Mouse (Mus musculus): ENCODE measurements around the gene Creld2. TPM values are rescaled to one million over a fixed set of nuclear protein-coding genes. Genes with fewer than 3 reads are reported as not detected.

Creld2 gene
- total RNA-seq, 2 experiments from 2014 or later: 22.1 to 26.3 TPM

- TF ChIP-seq CTCF (IDR thresholded peaks at IDR 0.05): no peak
- Histone ChIP-seq H3K27ac (no peak overlapping the region), H3K4me3 (no peak overlapping the region)
- intact Hi-C loops (cut with DNase I): no loop called here
- no peak for DNase-seq (ENCODE audit: extremely low spot score in 1 of 2, low spot score in 2 of 2)
These were observed 25.5 kb downstream of the Creld2 start for GRCm38 (mm10) chr15:88844966-88845365.

GRCm38 (mm10) chr15:88848661-88849060 lies 29.2 kb downstream of the Creld2 start:
- no peak for DNase-seq (ENCODE audit: extremely low spot score in 1 of 2, low spot score in 2 of 2)
- no peak overlapping the region for H3K27ac ChIP-seq
- TF ChIP-seq CTCF (IDR thresholded peaks at IDR 0.05): no peak
- no peak overlapping the region for H3K4me3 ChIP-seq
- intact Hi-C loops (cut with DNase I): no loop called here

DNA sequence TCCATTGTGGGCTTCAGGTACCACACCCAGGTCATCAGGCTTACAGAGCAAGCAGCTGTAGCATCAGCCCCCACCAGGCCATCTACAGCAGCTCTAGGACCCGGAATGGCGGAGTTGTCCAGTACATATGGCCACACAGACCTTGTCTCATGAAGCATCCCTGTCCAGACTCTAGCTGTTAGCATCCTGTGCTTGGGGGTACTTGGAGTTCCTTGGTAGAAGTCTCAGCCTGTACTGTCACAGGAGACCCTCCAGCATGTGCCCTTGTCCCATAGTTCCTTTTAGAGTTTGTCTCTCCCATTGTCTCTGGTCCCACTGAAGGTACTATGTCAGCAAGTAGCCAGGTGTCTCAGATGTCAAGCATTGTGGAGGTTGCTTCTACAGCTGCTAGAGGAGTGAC lies 30.2 kb downstream of the Creld2 start:
- intact Hi-C loops (cut with DNase I): no loop called here

DNA sequence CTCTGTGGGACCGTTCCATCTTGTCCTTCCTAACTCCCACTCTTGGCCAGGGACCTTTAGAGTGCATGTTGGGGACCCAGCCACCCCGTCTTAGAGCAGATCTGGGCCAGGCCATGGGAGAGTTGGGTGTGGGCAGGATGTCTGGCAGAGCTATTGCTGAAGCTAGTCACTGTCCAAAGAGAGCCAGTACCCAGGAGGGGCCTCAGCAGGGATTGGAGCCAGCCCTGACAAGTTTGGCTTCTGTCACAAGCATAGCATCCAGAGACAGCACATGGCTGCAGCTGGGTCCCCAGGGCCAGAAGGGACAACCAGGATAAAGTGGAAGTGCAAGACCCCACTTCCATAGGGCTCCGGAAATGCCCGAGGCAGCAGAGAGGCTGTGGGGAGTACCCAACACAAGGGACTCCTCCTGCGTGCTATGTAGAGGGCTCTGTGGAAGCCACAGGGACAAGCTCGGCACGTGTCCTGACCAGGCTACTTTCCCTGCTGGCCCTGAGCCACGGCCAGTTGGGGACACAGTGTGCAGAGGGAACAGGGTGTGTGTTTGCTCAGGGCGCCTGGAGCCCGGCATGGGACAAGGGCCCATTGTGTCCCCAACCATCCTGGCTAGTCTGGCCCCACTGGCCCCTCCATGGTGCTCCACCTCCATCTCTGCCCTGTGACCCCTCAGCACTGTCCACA lies 30.8 kb downstream of the Creld2 start:
- Histone ChIP-seq H3K4me3 (no peak overlapping the region), H3K27ac (peak overlapping the region; percentile 83)
- no peak for TF ChIP-seq CTCF (IDR thresholded peaks at IDR 0.05)
- peak; percentile 73 to 78 for DNase-seq (ENCODE audit: extremely low spot score in 1 of 2, low spot score in 2 of 2)
- intact Hi-C loops (cut with DNase I): no loop called here

More for the DNA sequence above, 30.2 kb downstream of the Creld2 start:
- Histone ChIP-seq H3K4me3 (no peak overlapping the region), H3K27ac (peak overlapping the region; percentile 83)
- no peak for DNase-seq (ENCODE audit: extremely low spot score in 1 of 2, low spot score in 2 of 2)
- TF ChIP-seq CTCF (IDR thresholded peaks at IDR 0.05): no peak

- no peak overlapping the region for H3K4me3 ChIP-seq
- TF ChIP-seq CTCF (IDR thresholded peaks at IDR 0.05): no peak
- intact Hi-C loops (cut with DNase I): no loop called here
- no peak for DNase-seq (ENCODE audit: extremely low spot score in 1 of 2, low spot score in 2 of 2)
- peak overlapping the region; percentile 83 for H3K27ac ChIP-seq
These were observed 31.6 kb downstream of the Creld2 start for GRCm38 (mm10) chr15:88851076-88851475.

- Histone ChIP-seq H3K4me3 (no peak overlapping the region), H3K27ac (peak overlapping the region; percentile 83)
- no peak for TF ChIP-seq CTCF (IDR thresholded peaks at IDR 0.05)
- DNase-seq (ENCODE audit: extremely low spot score in 1 of 2, low spot score in 2 of 2): no peak
- intact Hi-C loops (cut with DNase I): no loop called here
These were observed 32.2 kb downstream of the Creld2 start for GRCm38 (mm10) chr15:88851507-88852149.

GRCm38 (mm10) chr15:88853106-88853505 lies 33.7 kb downstream of the Creld2 start:
- intact Hi-C loops (cut with DNase I): no loop called here

GRCm38 (mm10) chr15:88854119-88854968 lies 34.9 kb downstream of the Creld2 start:
- DNase-seq (ENCODE audit: extremely low spot score in 1 of 2, low spot score in 2 of 2): no peak
- intact Hi-C loops (cut with DNase I): no loop called here
- H3K4me3 ChIP-seq: no peak overlapping the region
- TF ChIP-seq CTCF (IDR thresholded peaks at IDR 0.05): no peak
- H3K27ac ChIP-seq: peak overlapping the region; percentile 50; the same call in 1 of the 2 replicates

More at GRCm38 (mm10) chr15:88853106-88853505, 33.7 kb downstream of the Creld2 start:
- no peak for TF ChIP-seq CTCF (IDR thresholded peaks at IDR 0.05)
- no peak overlapping the region for H3K27ac ChIP-seq
- no peak overlapping the region for H3K4me3 ChIP-seq
- DNase-seq (ENCODE audit: extremely low spot score in 1 of 2, low spot score in 2 of 2): no peak

- Histone ChIP-seq H3K27ac (0 out of 2 replicates have a peak overlapping the region, but pooled peaks have one; percentile 28), H3K4me3 (no peak overlapping the region)
- no peak for DNase-seq (ENCODE audit: extremely low spot score in 1 of 2, low spot score in 2 of 2)
- TF ChIP-seq CTCF (IDR thresholded peaks at IDR 0.05): no peak
- intact Hi-C loops (cut with DNase I): no loop called here
These were observed 35.8 kb downstream of the Creld2 start for GRCm38 (mm10) chr15:88854969-88855830.

DNA sequence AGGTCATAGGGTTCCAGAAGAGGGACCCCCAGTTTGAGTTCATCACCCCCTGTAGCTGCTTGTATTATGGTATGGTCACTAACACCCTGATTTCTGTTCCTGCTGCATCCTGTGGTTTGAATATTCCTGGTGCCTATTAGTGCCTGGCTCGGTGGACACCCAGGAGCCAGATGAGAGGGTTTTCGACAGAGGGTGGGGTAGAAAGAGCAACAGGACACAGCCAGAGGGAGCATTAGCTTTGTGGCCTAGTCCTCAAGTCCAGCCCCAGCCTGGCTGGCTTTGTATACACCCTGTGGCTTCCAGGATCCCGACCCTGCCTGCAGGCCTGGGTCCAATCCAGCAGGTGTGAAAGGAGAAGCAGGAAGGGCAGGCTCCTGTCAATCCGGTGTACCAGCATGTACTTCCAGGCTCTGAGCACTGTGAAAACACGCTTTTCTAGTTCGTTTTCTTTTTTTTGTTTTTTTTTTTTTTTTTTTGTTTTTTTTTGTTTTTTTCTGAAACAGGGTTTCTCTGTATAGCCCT lies 36.5 kb downstream of the Creld2 start:
- intact Hi-C loops (cut with DNase I): no loop called here
- Histone ChIP-seq H3K4me3 (no peak overlapping the region), H3K27ac (no peak overlapping the region)
- no peak for TF ChIP-seq CTCF (IDR thresholded peaks at IDR 0.05)
- no peak for DNase-seq (ENCODE audit: extremely low spot score in 1 of 2, low spot score in 2 of 2)

DNA sequence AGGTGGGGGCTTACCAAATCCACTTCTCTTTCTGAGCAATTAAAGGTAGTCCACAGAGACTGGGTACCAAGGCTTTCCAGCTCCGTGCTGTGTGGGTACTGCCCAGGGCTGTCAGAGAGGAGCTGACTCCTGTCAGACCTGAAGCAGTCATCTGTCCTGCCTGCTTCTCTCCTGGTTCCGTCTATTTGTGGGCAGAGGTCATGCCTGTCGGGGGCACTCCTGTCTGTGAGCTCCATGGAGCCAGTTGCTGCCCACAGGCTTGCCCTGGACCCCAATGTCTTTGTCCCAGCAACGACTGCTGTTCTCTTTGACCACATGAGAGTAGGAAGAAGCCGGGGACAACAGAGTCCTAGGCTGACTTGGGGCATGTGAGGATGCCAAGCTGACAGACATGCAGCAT lies 37.2 kb downstream of the Creld2 start:
- no peak for TF ChIP-seq CTCF (IDR thresholded peaks at IDR 0.05)
- intact Hi-C loops (cut with DNase I): no loop called here
- DNase-seq (ENCODE audit: extremely low spot score in 1 of 2, low spot score in 2 of 2): no peak

More for the DNA sequence above, 37.2 kb downstream of the Creld2 start:
- H3K27ac ChIP-seq: no peak overlapping the region
- no peak overlapping the region for H3K4me3 ChIP-seq
